Mouse (Mus musculus) cerebellum, adult 9-11 months (tissue): ENCODE results near the gene Guca2a.

Source experiments
- DNase-seq: peaks from one replicate; pipeline ENCODE4 v3.0.0; 2022

Guca2a gene

DNA sequence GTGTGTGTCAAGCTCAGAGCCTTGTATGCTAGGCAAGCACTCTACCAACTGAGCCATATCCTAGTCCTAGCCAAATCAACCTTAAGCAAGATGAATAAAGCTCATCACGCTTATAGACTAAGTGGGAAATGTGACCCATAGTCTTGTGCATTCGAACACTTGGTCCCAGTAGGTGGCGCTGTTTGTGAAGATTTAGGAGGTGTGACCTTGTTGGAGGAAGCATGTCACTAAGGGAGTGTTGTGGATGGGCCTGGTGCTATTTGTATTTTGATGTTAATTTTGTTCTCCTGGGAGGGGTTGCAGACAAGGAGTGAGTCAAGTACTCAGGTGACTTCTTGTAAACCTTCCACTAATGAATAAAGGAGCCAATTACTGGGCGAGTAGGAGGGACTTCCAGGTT lies 5.2 kb downstream of the Guca2a start:
- DNase-seq = no peak

DNA sequence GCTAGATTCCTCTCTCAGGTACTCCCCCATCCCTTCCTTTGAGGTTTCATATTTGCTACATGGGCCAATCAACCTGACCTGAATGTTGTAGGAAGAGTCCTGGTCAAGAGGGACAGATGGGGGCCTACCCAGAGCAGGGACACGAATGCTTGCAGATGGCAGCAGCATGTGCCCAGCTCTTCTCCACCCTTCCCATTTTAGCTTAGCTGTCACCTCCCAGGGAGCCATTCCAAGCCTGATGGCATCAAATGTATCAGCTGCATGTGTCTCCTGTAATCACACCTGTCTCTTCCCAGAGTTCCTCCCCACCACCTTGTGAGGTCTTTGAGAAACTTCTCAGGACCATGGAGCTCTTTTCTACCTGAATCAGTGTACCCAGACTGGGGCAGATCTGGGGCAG lies 19.5 kb downstream of the Guca2a start:
- peak; percentile 31 for DNase-seq

DNA sequence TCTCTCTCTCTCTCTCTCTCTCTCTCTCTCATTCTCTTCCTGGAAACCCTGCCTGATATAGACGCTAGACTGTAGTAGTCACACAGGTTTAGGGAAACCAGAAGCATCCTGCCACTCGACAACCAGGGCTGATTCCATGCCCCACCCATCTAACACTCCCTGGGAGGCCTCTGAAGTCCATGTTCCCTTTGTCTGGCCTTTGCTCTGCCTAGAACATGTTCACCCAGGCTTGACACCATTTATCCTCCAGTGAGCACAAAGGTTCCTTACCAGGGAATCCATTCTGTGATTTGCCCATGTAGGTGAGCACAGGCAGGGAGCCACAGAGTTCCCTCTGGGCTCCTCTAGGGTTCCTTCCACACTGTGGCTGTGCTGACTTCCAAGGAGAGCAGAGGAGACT lies 20.7 kb downstream of the Guca2a start:
- no peak for DNase-seq

DNA sequence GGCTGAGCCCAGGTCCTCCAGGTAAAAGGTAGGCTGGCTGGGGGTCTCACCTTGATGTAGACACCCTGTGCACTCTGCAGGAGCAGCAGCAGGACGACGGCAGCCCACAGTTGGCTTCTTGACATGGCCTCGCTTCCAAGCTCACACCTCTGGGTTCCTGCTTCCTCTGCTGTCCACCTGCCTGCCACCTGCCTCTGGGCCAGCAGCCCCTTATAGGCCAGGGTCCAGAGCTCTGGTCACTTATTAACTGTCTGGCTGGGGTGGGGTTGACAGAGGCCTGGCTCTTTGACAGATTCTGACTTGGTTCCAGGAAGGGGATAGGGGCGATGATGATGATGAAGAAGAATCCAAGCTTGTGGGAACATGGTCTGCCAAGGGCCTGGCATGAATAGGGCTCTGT lies 21.2 kb downstream of the Guca2a start, which contains the start of gene Guca2b:
Gene Guca2b (minus strand): TSS at position 224 of the 400 bp plus-strand sequence.
- no peak for DNase-seq

DNA sequence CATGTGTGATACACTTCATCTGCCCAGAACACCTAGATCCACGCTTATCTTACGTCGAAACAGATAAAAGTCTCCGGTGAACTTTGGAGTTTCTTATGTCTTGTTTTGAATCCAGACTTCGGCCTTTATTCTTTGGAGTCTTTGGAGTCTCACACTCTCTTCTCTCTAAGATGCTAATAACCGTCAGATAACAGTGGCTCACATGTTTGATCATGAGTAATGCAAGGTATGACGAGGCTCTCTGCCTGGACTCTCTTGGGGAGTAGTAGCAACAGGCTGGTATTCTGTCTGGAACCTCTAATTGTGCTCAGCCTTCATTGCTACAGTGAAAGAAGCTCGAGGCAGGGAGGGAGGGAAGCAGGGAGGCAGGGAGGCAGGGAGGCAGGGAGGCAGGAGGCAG lies 22.5 kb downstream of the Guca2a start:
- no peak for DNase-seq

DNA sequence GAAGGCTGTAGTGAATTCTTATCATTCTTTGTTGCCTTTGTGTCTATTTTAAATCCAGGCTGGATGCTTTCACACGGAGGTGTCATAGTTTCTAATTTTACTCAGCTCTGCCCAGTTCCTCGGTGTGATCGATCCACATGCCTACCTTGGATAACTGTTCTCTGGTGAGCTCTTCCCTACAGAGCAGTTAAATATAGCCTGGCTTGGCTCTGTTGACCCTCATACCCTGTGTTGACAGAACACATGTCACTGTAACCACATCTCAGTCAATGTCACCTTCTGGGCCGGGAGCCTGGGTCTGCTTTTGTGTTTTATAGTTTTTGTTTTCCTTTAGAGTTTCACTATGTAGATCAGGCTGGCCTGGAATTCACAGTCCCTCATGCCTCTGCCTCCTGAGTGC lies 24.6 kb downstream of the Guca2a start:
- no peak for DNase-seq

DNA sequence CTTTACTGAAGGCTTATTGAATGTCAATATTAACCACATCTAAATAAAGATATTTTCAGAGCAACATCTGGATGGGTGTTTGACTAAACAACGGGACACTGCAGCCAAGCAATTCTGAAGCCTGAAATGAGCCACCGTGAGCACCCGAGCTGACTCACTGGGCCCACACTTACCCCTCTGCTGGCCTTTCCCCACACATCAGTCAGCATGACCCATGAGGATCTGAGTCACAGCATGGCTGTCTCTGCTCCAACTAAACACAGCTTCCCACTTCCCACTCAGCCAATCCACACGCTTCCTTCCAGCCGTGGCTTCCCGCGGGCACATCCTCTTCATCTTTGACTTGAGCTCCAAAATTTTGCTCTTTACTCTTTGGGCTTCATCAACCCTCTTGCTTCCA lies 25.5 kb downstream of the Guca2a start:
- DNase-seq = no peak

DNA sequence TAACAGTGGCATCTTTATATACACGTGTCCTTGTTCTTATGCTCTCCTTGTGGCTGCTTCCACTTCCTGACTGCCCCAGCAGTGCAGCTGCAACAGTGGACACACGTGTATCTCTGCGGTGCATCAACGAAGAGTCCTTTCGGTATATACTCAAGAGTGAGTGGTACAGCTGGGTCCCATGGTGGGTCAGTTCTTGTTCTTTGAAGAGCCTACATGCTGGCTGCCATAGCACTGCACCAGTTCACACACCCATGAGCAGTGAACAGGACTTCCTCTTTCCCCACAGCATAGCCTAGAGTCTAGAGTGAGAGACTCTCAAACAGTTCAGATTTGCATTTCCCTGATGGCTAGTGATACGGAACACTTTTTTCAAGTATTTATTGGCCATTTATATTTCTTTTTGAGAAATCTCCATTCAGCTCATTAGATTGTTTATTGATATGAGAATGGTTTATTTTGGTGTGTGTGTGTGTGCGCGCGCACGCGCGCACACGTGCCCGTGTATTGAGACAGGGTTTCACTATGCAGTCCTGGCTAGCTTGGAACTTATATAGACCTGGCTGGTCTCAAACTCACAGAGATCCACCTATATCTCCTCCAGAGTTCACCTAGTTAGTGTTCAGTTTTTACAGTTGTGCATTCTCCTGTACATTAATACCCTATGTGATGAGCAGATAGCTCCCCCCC lies 26.0 kb downstream of the Guca2a start:
- DNase-seq = no peak

DNA sequence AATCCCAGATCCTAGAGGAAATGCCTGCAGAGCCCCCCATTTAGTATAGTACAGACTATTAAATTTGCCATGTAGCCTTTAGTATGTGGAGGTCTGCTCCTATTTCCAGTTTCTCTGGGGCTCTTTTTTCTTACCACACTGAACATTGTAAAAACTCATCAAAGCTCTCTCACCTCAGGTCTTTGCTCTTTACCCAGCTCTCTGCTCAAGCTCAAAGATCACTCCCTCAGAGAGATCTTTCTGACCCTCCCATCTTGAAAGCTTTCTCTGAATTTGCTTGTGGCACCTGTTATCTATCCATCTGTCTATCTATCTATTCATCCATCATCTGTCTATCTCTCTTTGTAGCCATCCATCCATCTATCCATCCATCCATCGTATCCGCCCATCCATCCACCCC lies 27.7 kb downstream of the Guca2a start:
- DNase-seq = no peak

DNA sequence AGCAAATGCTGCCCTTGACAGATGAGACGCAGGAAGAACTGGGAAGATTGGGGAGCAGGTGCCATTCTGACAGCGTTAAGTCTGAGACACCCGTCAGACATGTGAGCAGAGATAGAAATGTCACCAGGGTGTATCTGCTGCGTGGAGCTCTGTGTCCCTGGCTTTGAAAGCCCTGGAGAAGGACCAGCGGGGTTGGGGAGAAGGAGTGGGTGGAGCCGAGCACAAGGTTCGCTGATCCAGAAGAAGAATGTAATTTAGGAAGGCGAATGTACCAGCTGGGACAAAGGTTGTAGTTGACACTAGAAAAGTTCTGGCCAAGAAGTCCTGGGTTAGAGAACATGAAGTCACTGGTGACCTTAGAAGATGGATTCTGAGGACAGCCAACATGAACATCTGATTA lies 28.6 kb downstream of the Guca2a start:
- DNase-seq = no peak

DNA sequence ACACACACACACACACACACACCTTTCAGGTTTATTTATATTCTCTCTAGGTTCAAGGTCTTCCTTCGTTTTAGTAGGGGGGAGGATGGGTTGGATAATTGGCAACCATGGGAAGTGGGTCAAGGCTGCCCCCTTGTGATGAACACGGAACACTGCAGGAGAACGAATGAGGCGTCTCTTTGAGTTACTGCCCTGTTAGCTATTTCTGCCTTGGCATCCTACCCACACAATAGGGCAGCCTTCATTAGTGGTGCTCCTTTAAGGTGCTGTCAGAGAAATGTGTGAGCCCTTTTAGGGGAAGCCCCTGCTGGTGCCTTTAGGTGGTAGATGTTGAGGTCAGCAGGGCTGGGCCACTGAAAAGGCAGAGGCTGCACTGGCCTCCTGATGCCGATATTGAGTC lies 29.9 kb downstream of the Guca2a start:
- peak; percentile 42 for DNase-seq

DNA sequence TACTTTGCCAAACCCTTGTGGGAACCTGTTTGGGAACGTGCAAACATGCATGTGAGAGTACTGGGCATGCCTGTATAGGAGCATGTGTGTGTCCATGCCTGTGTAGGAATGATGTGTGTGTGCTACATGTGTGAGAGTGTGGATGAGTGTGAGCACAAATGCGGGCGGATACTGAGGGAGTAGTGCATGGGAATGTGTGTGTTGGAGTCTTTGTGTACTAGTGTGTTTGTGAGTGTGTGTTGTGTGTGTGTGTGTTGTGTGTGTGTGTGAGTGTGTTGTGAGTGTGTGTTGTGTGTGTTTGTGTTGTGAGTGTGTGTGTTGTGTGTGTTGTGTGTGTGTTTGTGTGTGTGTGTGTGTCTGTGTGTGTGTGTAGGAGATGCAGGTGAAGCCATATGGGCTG lies 30.7 kb downstream of the Guca2a start:
- no peak for DNase-seq

DNA sequence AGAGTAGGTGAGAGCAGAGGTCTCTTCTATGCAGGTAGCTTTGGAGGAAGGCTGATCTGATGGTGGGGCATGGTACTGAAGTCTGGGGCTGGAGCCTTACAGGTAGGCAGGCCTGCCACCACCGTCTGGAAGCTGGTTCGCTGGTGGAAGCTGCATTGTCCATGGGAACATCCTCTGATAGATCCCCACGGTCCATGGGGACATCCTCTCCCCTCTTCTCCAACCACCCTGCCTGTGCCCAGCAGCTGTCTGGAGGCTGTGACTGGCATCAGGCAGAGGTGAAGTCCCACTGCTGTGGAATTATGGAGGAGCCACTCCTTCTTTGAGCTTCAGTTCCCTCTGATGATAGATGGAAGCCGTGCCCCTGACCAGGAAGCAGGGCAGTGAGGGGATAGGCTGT lies 31.1 kb downstream of the Guca2a start:
- no peak for DNase-seq

DNA sequence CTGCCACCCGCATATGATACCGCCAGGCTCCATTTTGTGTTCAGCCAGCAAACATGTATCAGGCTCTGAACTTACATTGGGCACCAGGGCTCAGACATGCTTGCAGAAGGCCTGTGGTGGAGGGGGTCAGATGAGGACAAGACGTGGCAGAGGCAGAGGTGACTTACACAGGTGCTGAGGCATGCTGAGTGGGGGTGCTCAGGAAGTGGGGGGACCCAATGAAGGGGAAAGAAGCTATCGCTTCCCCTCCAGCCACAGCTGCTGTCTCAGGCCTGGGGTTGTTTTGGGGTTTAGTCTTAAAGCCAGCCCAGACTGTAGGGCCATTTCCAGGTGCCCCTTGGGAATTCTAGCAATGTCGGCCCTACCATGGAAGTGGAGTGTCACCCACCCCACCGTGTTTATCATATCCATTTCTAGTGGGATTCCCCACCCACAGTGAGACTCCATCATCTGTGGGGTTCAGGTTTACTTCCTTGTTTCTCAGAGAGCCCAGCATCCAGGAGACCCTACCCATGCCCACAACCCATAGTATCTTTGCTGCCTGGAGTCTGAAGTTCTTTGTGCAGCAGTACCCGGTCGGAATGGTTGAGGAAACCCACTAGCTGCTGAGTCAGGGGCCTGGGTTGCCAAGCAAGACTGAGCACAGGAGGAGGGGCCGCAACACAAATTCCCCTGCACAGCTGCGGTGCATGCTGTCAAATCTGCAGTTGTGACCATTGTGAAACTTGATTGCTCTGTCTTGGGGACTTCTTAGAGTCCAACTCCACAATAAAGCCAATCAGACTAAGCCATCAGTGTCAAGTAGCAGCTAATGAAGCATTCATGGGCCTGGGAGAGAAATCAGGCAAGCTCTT lies 32.1 kb downstream of the Guca2a start:
- DNase-seq = no peak

DNA sequence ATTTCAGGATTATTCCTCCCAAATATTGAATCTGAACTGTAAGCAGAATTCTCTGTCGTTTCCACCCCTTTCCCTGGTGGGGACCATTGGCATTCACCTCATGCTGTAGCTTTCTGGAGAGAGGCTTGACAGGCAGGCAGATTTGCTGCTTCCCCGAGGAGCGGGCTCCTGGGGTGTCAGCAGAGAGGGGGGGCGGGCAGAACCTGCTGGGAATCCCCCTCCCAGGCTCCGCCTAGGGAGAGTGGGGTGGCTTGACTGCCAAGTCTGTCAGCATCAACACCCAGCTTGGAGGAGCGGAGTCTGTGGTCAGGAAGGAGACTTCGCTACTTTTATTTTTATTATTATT lies 32.7 kb downstream of the Guca2a start:
- no peak for DNase-seq

DNA sequence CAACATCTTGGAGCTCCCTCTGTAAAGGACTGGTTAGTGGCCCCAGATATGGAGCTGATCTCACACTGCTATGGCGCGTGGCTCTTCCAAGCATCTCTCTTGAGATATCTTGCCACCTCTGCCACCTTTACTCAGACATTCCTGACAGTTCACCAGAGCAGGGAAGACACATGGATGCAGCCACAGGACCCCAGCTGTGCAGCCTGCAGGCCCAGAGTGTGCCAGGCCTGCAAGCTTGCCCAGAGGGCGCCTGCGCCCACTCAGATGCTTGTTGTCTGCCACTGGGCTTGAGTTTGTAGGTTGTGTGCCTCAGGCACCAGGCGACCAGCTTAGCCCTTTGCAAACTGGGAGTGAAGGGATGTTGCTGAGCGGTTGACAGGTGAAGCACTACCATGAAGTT lies 33.2 kb downstream of the Guca2a start:
- DNase-seq = no peak

DNA sequence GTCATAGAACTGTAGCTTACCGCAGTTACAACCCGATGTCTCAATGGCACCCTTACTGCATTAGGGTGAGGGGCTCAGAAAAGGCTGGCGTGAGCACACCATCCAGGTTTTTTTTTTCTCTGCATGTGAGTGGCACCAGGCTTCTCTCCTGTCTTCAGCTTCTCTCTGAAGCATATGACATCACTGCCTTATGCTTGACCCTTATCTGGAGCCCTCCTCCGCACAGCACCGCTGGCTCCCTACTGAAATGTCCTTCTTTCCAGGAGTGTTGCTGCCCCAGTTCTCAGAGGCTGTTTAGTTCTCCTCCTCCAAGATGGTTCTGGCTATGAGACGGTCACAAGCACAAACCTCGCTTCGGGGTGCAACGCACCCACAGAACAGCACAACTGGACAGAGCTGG lies 33.7 kb downstream of the Guca2a start:
- no peak for DNase-seq

DNA sequence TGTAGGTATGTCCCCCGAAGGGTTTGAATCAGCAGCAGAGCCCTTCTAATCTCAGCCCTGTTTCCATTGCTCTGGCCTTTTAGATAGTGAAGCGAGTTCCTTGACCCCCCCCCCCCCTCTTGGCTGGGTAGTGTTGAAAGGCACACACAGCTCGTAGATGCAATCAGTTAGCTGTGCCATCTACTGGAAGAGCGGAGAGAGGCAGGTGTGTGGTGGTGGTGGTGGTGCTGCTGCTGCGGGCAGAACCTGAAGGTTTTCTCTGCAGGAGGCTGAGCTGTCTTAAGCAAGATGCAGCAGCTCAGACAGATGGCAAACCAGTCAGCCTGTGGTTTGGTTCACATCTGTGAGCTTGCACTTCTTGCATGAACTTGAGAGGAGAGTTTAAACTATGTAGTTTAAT lies 35.2 kb downstream of the Guca2a start:
- DNase-seq = no peak

DNA sequence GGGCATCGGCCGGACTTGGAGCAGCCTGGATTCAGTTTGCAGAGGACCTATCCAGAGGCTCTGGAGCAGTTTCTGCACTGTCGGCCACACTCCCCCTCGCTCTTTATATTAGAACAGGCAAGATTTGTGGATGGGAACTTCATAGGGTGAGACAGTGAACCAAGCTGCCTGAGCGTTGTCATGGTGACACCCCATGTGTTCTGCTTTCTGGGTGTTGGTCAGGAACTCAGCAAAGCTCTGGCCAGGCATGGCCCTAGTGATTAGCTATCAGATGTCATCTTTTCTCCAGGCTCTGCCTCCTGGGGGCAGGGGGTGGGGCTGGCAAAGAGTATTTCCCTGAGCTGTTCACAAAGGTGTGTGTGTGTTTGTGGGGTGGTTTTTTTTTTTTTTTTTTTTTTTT lies 45.1 kb downstream of the Guca2a start:
- no peak for DNase-seq

DNA sequence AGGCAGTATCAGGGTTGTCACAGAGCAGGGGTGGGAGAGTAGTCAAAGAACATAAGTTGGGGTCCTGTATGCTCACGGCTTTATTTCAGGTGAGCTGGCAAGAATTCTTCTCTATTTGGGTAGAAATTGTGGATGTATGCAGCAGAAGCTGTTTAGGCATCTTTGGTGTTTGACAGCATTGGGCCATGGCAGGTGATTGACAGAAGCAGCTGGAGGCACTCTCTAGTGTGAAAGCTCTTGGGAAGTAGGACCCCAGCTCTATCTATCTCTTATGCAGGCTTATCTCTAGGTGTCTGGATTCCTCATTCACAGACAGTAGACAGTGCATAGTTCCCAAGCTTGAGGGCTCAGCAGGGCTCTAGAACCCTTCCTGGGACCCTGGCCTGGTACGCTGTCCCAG lies 48.2 kb downstream of the Guca2a start:
- no peak for DNase-seq
